Mouse (Mus musculus): ENCODE measurements around the gene Fga.
A peak's percentile ranks its signal among the peaks of the same experiment; 100 is the strongest.

Gene Fga

DNA sequence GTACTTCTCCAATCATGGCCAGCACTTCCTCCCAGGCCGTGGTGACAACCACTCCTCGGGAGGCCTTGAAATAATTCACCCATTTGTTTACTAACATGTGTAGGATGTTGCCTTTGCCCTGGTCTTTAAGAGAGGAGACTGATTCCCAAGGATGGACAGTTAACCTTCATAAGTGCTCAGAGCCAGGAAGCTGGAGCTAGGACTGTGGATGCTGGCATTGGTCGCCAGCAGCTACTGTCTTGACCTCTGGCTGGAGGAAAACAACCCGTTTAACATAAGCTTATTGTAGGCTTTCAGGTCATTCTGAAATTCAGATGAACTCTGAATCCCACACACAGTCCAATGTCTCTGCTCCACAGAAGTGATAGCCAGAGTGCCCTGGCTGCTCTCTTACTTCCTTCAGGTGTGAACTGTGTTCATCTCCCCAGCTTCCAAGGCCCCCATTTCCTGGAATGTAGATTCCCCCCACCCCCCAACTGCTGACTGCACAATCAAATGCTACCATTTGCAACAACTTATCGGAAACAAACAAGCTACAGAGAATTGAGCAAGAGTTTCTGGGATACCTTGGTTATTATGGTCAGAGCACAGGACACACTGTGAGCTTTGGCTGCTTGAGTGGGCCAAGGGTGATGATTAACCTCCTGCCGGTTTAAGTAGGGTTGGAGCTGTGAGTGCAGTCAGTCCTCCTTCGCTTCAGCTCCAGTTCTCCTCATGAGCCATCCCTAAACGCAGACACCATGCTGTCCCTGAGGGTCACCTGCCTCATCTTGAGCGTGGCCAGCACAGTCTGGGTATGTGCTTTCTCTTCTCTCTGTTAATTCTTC, at the start of gene Fga:
Gene Fga, plus strand, starts transcription at position 602 of the 827 bp plus-strand sequence.
- no peak for DNase-seq (ENCODE audit: low spot score)

DNA sequence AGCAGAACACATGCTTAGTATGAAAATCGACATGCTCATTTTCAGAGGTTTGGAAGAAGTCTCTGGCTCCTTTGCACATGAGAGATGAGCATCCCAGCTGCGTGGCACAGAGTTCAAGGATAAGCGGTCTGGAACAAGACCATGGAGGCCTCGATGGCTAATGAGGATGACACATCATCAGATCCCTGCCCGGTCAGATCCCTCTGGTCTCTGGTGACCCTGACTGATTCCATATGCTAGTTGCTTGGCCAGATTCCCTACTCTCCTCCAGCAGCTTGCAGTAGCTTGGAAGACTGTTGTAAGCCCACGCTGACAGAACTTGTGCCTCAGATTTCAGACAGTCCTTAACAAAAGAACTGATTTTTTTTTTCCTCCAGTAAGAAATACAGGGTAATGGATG, 45.1 kb upstream of the Fga start:
- no peak for DNase-seq (ENCODE audit: low spot score)

DNA sequence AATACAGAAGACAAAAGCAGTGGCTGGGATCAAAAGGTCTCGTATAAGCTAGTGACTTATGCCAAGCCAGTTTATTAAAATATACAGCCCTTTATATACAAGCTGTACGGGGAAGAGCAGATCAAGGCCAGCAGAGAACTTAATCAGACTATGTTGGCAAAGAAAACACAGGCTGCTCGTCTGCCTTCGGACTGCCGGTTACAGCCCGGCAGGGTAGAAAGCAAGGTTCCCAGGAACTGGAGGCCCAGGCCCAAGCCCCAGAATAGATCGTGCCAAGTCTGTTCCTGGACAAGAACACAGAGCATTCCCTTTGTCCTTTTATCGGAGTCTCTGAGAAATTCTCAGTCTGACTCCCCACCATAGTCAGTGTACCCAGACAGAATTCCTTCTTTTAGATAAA, 44.0 kb upstream of the Fga start:
- DNase-seq (ENCODE audit: low spot score), result no peak

DNA sequence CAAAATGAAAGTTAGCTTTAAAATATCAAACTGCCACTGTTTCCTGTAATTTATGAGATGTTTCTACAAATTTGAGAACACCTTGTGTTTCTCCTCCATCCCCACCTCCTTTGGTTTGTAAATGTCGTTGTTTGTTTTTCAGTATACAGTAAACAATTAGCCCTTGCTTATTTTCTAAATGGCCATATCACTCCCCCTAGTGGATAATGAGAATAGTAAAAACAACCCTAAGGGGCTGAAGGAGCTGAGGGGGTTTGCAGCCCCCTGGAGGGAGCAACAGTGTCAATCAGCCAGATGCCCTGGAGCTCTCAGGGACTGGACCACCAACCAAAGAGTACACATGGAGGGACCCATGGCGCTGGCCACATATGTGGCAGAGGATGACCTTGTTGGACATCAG, 41.0 kb upstream of the Fga start:
- DNase-seq (ENCODE audit: low spot score), result no peak

DNA sequence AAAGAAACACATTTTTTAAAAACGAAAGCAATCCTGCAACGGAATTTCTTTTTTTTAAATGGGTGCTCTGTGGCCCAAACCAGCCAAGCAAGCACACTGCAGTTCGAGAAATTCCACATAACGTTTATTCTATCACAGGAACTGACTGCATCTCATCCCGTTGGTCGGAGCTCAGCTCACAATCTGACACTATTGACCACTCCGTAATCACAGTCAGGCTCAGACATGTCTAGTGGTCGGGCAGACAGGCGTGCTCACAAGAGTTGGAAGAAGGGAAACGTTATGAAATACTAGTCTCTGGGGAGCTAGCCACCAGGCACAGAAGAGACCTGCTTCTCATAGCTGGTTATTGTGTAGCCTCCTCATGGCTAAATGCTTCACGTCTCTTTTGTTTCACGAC, 33.9 kb upstream of the Fga start:
- DNase-seq (ENCODE audit: low spot score), result no peak

DNA sequence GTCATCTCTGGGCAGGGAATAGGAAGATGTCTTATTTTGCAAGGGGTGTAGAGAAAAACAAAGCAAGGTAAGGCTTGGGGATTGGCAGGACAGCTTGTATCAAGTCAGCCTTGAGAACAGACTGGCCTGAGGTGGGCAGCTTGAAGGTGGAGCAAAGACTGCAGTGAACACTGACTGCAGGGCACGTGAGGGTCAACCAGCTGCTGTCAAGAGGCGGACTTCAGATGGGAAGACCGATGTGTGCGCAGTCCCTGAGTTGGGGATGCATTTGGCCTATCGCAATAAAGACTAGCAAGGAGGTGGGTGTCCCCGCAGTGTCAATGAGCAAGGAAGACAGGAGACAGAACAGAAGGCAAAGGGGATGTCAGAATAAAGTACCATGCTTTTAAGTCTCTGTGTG, 32.9 kb upstream of the Fga start:
- DNase-seq (ENCODE audit: low spot score), result no peak

DNA sequence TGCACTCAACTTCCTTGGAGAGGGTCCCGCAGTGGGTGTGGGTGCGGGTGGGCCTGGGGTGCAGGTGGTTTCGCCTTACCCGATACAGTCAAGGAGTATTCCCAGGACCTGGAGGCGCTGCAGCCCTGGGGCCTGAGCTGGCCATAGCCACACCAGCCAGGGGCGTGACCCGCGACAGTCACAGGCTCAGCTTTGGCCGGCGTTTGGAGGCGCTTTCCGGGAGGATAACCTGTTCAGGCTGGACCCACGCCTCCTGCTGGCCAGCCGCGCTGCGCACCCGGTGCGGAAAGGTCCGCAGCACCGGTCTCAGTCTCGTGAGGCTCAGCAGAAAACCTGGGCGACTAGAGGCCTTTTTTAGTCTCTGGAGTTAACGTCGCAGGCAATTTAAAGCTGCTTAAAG, 30.5 kb upstream of the Fga start:
- peak; percentile 82 for DNase-seq (ENCODE audit: low spot score)

DNA sequence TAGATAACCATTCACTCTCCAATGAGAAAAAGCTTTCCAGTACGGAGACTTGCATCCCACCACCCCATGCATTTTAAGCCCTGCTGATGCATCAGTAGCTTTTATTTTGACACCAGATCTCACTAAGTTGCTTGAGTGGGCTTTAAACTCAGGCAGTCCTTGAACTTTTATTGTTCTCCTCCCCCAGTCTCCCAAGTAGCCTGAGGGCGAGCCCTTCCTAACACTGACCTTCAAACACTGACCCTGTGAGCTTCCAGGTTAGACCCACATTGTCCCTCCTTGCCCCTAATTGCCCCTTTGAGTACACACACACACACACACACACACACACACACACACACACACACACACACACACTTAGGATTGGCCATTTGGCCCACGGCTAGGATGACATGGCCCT, 29.2 kb upstream of the Fga start:
- DNase-seq (ENCODE audit: low spot score), result no peak

DNA sequence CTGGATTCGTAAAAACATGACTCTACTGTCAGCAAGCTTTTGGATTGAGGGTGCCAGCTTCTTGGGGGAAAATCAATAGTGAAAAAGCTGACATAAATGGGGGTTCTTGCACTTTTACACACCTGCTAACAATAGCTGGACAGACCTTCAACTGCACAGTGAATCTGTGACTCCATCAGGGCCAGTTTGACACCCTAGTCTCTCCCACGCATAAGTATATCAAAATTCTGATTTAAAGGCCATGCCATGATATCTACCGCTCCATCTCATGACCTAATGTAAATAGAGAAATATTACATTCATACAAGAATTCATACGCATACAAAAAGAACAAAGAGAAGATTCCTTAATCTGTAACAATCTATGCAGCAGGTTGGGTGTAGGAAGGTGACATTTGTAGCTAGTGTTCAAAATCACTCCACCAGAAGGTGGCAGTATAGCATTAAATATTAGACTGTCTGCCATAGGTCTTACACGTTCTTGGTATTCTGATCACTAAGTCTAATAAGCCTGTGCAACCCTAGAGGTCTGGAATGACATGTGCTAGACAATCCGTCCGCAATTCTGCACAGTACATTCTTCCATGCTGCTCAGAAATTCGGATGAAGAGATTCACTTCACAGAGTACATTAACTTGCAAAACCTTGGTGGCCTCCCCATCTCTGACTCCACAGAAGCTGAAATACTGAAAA, 27.0 kb upstream of the Fga start:
- peak; percentile 90 for DNase-seq (ENCODE audit: low spot score)

DNA sequence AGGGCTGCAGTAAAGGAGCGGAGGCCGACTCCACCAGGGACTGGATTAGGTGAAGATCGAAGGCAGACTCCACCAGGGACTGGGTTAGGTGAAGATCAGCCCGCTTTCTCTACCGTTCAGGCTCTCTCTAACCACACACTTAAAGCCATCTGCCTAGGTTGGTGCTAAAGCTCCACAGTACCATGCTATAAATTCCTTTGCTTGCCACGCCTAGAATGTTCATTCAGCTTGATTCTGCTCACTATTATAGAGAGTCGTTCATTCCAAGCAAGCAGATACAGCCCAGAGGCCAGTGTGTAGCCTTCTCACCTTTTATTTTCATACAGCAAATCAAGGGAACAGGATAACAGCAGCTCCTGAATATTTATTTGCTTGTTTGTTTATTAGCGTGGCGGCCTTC, 25.9 kb upstream of the Fga start:
- DNase-seq (ENCODE audit: low spot score), result no peak

DNA sequence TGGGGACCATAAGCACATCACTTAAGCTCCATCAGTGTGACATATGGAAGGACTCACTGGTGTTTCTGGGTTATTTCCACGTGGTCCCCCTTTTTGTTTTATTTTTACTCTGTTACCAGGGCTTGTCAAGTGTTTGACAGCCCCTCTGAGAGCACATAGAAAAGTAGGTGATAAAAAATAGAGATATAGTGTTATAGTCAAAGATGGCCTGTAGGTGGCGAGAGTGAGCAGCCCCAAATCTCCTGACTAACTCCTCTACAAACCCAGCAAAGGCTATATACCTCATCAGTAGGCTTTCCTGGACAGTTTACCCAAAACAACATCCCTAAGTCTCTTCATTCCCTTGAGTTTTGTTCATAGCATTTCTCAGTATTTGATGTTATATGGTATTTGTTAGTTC, 23.7 kb upstream of the Fga start:
- DNase-seq (ENCODE audit: low spot score), result peak; percentile 75

DNA sequence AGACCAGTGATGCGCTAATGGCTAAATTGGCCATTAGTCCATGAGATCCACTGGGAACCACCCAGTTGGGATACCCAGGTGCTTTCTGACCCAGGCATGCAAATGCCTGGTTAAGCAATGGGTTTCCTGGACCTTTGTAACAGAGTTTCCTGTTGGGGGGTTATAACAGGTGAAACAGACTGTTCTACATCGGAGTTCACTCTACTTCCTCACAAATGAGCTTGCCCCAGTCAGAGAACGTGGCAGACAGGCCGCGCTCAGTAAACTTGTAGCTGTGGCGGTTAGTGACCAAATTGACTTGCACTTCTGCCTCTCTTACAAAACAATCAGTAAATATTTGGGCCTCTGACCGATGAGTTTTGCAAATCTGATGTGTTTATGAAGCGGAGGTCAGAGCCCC, 22.8 kb upstream of the Fga start:
- DNase-seq (ENCODE audit: low spot score), result no peak

DNA sequence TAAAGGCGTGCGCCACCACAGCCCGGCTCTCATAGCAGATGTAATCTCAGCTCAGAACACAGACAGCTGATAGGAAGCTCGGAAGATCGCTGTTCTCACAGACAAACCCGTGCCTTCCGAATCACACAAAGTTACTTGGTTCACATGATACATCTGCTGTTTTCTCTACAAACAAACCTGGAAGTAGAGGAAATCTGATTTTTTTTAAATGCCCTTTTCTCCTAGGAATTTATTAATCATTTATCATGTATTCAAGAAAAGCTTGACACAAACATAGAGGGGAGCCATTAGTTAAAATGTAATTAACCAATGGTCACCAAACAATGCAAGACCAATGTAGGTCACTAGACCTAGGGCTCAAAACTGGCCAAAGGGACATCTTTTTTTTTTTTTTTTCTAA, 21.1 kb upstream of the Fga start:
- DNase-seq (ENCODE audit: low spot score), result no peak

DNA sequence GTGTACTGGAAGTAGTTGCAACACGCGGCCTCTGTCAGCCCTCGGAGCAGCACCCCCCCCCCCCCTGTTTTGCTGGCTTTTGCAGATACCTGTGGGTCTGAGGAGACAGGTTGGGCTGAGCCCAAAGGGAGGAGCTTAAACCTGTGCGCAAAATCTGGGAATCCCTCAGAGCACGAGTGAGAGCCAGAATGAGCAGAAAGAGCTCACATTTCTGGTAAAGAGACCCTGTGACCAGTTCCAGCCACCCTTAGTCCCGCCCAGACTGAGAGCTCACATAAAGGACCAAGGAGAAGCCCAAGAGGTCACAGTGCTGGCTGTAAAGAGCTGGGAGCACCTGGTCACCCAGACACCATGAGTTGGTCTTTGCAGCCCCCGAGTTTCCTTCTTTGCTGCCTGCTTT, 18.3 kb upstream of the Fga start, which contains the start of gene Fgg:
Gene Fgg, plus strand, starts transcription at position 168 of the 400 bp plus-strand sequence.
- DNase-seq (ENCODE audit: low spot score), result no peak

DNA sequence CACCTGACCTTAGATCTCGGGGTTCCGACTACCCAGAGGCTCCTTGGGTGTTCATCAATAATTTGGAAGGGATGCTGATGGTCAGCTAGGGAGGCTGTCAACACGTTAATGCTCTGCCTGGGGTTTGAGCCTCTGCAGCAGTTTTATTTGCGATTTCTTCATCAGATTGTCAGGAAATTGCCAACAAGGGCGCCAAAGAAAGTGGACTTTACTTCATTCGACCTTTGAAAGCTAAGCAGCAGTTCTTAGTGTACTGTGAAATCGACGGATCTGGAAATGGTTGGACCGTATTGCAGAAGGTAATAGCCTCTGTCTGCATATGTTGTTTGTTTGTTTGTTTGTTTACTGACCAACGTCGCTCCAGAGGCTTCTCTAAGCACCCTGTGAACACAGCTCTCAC, 15.6 kb upstream of the Fga start:
- DNase-seq (ENCODE audit: low spot score), result no peak

DNA sequence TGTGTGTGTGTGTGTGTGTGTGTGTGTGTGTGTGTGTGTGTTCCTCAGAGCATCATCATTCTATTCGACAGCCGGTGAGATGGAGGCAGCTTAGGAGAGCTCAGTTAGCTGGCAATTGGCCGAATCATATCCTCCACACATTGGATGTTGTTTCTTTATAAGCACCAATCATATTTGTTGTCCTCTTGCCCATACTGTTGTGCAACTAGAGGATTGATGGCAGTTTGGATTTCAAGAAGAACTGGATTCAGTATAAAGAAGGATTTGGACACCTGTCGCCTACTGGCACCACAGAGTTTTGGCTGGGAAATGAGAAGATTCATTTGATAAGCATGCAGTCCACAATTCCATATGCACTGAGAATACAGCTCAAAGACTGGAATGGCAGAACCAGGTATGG, 14.7 kb upstream of the Fga start:
- DNase-seq (ENCODE audit: low spot score), result no peak

DNA sequence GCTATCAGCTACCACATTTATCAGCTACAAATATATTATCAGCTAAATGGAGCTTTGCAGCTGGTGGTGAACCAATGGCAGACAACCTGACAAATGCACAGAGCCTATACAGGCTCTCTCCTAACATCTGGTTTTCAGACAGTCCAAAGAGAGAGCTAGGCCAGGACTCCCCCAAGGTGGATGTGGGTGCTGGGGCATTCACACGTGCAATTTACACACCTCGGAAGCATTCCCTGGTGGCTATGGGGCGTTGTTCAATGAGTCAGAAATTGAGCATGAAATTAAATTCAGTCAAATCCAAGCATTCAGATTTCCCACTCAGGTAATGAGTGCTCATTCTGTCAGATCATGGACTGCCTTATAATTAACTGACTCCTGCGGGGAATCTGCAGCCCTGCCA, 14.3 kb upstream of the Fga start:
- DNase-seq (ENCODE audit: low spot score), result no peak

DNA sequence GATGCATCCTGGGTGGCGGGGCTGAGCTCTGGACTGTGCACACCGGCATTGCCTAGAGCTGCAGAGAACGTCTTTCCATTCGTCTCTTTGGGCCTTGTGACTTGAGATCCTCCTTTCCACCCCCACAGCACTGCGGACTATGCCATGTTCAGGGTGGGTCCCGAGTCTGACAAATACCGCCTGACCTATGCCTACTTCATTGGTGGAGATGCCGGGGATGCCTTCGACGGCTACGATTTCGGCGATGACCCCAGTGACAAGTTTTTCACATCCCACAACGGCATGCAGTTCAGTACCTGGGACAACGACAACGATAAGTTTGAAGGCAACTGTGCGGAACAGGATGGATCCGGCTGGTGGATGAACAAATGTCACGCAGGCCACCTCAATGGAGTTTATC, 13.2 kb upstream of the Fga start:
- DNase-seq (ENCODE audit: low spot score), result no peak

DNA sequence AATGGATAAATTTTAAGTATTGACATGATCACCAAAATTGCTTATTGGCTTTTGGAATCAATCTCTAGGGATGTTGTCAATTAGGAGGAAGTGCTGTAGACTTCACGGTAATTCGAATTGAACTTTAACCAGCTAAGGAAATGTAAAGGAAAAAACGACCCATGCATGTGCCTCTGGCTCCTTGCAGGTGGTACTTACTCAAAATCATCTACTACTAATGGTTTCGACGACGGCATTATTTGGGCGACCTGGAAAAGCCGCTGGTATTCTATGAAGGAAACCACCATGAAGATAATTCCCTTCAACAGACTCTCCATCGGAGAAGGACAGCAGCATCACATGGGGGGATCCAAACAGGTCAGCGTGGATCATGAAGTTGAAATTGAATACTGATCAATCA, 11.9 kb upstream of the Fga start:
- no peak for DNase-seq (ENCODE audit: low spot score)

DNA sequence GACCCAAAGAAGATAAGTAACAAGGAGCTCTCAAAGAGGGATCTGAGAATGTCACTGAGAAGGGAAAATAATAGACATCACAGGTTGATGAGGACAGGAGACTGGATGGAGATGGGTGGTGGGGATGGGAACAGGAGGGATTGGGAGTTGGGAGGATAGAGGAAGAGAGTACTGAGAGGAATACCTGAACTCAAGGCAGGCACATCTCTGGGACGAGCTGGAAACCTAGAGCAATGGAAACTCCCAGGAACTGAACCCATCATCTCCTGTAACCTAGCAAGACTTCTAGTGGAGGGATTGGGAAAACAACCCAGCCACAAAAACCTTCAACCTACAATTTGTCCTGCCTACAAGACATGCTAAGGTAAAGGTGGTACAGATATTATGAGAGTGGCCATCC, 9.6 kb upstream of the Fga start:
- DNase-seq (ENCODE audit: low spot score), result no peak

DNA sequence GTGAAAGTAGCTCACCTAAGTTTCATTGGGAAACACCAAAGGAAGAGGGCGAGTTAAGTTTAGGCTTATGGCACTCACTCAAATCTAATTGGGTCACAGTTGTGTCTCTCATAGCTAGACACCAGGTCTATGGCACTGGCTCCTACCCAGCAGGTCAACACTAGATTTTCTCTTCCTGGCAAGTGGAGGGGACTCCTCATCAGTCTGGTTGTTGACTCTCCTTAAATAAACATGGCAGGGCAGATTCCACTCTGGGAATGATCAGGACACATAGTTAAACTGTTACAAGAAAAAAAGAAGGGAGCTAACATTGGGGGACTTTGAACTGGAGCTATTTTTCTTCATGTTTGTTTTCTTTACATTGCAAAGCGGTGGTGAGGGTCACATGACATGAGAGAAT, 5.5 kb upstream of the Fga start:
- DNase-seq (ENCODE audit: low spot score), result no peak

DNA sequence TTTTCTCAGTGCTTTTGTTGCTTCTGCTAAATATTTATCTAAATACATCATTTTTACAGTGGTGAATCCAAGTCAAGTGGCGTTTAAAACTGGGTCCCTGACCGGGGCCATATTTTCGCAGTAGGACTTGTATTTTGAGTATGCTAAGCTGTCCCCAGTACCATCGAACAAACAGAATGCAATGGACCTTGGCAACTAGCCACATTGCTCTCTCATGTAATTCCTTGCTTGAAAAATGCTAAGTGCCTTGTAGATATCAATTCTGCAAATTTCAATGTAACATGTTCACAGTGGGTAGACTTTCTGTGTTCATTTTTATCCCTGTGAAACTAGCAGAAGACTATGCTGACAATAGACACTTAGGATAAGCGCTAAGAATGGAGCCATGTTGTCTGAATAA, 4.7 kb upstream of the Fga start:
- no peak for DNase-seq (ENCODE audit: low spot score)

DNA sequence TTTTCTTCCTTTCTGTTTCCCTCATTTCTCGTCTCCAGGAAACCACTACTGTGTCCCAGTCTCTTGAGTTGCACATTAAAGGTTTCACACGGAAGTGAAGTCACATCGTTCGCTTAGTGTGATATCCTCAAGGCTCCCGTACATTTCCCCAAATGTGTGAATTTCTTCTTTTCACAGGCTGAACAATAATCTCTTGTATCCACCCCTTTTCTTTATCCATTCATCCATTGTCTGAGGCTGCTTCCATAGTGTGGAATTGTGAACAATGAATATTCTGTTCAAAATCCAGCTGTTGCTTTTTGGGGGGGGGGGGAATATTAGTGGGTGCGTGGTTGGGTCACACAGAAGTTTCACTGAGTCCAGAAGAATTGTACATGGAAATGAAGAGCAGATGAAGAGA, 840 bp upstream of the Fga start:
- no peak for DNase-seq (ENCODE audit: low spot score)

All from embryo, embryonic 10.5 days (tissue).